In genomic region chr9:72492194-72492565, GRCm38 (mm10) we compare ENCODE assay signal across 8 mouse cellular contexts. TPM values are rescaled to one million over a fixed set of nuclear protein-coding genes. Genes with fewer than 3 reads are reported as not detected.
DNase-seq lines count a peak whose midpoint lies in the region; ATAC-seq and TF ChIP-seq lines count a peak whose summit lies in the region.

Tex9 (minus strand) TSS chr9:72492212.

- TF ChIP-seq POLR2A in testis, adult 2 months (IDR thresholded peaks at IDR 0.05; ENCODE audit: control insufficient read depth, low read depth, low read length) = no peak

- no peaks in the 10 kb centered on the region for H3K27me3 ChIP-seq in testis, adult 2 months (ENCODE audit: control insufficient read depth, insufficient read depth, low read length)
- no peaks in the 10 kb centered on the region for H3K27me3 ChIP-seq in hindbrain, embryonic 10.5 days (ENCODE audit: insufficient read depth, poor library complexity, severe bottlenecking)

- intact Hi-C loops in gastrocnemius, postnatal 36 days (cut with DNase I) = no loop called here

- peak within 1 kb of the TSS; percentile 99 for H3K4me3 ChIP-seq in testis, adult 2 months (ENCODE audit: control insufficient read depth, low read depth, low read length)
- peak within 1 kb of the TSS; percentile 70 for H3K4me3 ChIP-seq in hindbrain, embryonic 10.5 days
- H3K4me3 ChIP-seq in macrophage (ENCODE audit: inconsistent target) = peak within 1 kb of the TSS; percentile 58

- peak; percentile 49 for ATAC-seq in frontal cortex, adult (ENCODE audit: low TSS enrichment)

- peaks cover 1% of the 10 kb centered on the region; the same call in 1 of the 2 replicates for H3K36me3 ChIP-seq in testis, adult 2 months (ENCODE audit: control insufficient read depth, insufficient read depth, low read length)
- peaks cover 15% of the 10 kb centered on the region for H3K36me3 ChIP-seq in hindbrain, embryonic 10.5 days
- H3K36me3 ChIP-seq in macrophage (ENCODE audit: inconsistent target) = no peaks in the 10 kb centered on the region

- H3K9me3 ChIP-seq in hindbrain, embryonic 10.5 days = no peaks in the 10 kb centered on the region

- peak within 1 kb of the TSS; percentile 69 for H3K27ac ChIP-seq in testis, adult 2 months (ENCODE audit: control insufficient read depth, insufficient read depth, low read depth, low read length)
- peak within 1 kb of the TSS; percentile 95 for H3K27ac ChIP-seq in hindbrain, embryonic 10.5 days
- peak within 1 kb of the TSS; percentile 33; the same call in 1 of the 2 replicates for H3K27ac ChIP-seq in macrophage

- DNase-seq in frontal cortex, postnatal 36 days (ENCODE audit: low spot score in 2 of 2) = no peak
- no peak for DNase-seq in testis, postnatal 14 days (ENCODE audit: low spot score)
- DNase-seq in hindbrain, embryonic 10.5 days (ENCODE audit: low spot score) = no peak
- DNase-seq in gastrocnemius, postnatal 36 days = no peak
- DNase-seq in layer of hippocampus, adult 9-11 months = no peak

- no peaks in the 10 kb centered on the region for H3K79me2 ChIP-seq in macrophage (ENCODE audit: inconsistent target)

- H3K4me1 ChIP-seq in testis, adult 2 months (ENCODE audit: control insufficient read depth, insufficient read depth, low read length) = no peaks in the 10 kb centered on the region; the same call in none of the 2 replicates
- H3K4me1 ChIP-seq in hindbrain, embryonic 10.5 days (replicated peaks) = peaks cover 14% of the 10 kb centered on the region

- 13% methylated on average over 6 of the region's 6 CpGs for WGBS in hindbrain, embryonic 10.5 days
- WGBS in macrophage (ENCODE audit: missing documents) = 8% methylated on average over 6 of the region's 6 CpGs

- no peak for TF ChIP-seq CTCF in testis, adult 2 months (IDR thresholded peaks at IDR 0.05; ENCODE audit: control insufficient read depth, insufficient read depth, insufficient replicate concordance, low read depth, low read length)

RNA-seq across cellular contexts. Expression of gene Tex9, which starts in this region (rescaled TPM):
- polyA plus RNA-seq in testis, adult 2 months (2012; rRNA removed) = 29.3 and 38.0 TPM in 2 replicates
- 47.0 and 66.3 TPM in 2 replicates for polyA plus RNA-seq in hindbrain, embryonic 10.5 days (2016; fragmentation: Nextera tagmentation; extraction: Ambion mirVana)
- total RNA-seq in macrophage (2018; cell fraction: chromatin; rRNA removed) = 10 to 100 TPM in 16 of 26 experiments, 1 to 10 TPM in 9, under 1 TPM in 1; 0.87 to 26.5 (median 12.6) TPM
- total RNA-seq in macrophage (2018; cell fraction: cytosol; rRNA removed) = 1 to 10 TPM in 15 of 26 experiments, under 1 TPM in 11; 0.19 to 3.1 (median 1.1) TPM
- total RNA-seq in macrophage (2018; cell fraction: nucleus; rRNA removed) = 10 to 100 TPM in 2 of 26 experiments, 1 to 10 TPM in 24; 1.1 to 13.3 (median 5.5) TPM
- 1.00 to 1.4 TPM (median 1.1 TPM) in 3 replicates for polyA plus RNA-seq in macrophage (2018)
- 1 to 10 TPM; 1.1 to 1.9 TPM for total RNA-seq in gastrocnemius, postnatal 36 days (2021)

Comparison
In these comparisons a context has a peak if more than half of its experiments do, and no peak if none do; other contexts are left out.
1. RNA of gene Tex9 (polyA plus RNA-seq): 47.0 to 66.3 TPM in hindbrain, embryonic 10.5 days and 29.3 to 38.0 TPM in testis, adult 2 months; 1.00 to 1.4 TPM in macrophage; every median in the first group is over 10 times any median in the second.
2. H3K27ac ChIP-seq: peak in every context shown above with its lines; median percentile 95 in hindbrain, embryonic 10.5 days; 69 in testis, adult 2 months; 33 in macrophage.
3. Peak in every context shown above with its lines, with median percentiles within 50 percentile points of each other: H3K4me3 ChIP-seq.